Mouse (Mus musculus) myocyte (in vitro differentiated cells): ENCODE data around the gene Parvb. TPM values are rescaled to one million over a fixed set of nuclear protein-coding genes. Genes with fewer than 3 reads are reported as not detected.

Source experiments
- H3K27me3 ChIP-seq: one replicate; pipeline ENCODE4 v1.6.1; 2011; ENCODE audit not compliant: control insufficient read depth, insufficient read depth, insufficient read length
- H3K36me3 ChIP-seq: one replicate; pipeline ENCODE4 v1.6.1; 2011; ENCODE audit not compliant: control insufficient read depth, insufficient read depth
- H3K4me2 ChIP-seq: one replicate; pipeline ENCODE4 v1.6.1; 2011; ENCODE audit warnings: low read depth, control low read depth
- H3K4me3 ChIP-seq: one replicate; pipeline ENCODE4 v1.5.1; 2011; ENCODE audit warnings: mild to moderate bottlenecking, control low read depth, moderate library complexity
- H3K79me2 ChIP-seq: one replicate; pipeline ENCODE4 v1.6.1; 2011; ENCODE audit not compliant: control insufficient read depth, insufficient read depth
- H3ac ChIP-seq: one replicate; pipeline ENCODE4 v1.6.1; 2011; ENCODE audit not compliant: control insufficient read depth, insufficient read length
- CEBPB ChIP-seq: IDR thresholded peaks from 2 replicates; pipeline ENCODE4 v1.6.1; 2011; ENCODE audit warnings: mild to moderate bottlenecking, moderate library complexity; ENCODE audit not compliant: poor library complexity, insufficient read depth, severe bottlenecking
- E2F4 ChIP-seq: IDR thresholded peaks from one replicate; pipeline ENCODE4 v1.6.1; 2011; ENCODE audit warnings: mild to moderate bottlenecking, control low read depth, moderate library complexity; ENCODE audit not compliant: insufficient read depth
- MAX ChIP-seq: IDR thresholded peaks from one replicate; pipeline ENCODE4 v1.6.1; 2011; ENCODE audit warnings: low read depth, mild to moderate bottlenecking, control low read depth
- MYOD1 ChIP-seq, 3 experiments: IDR thresholded peaks; one replicate each; pipeline ENCODE4 v1.6.1; 2011; ENCODE audit warnings: control low read depth in 2 of 3, low read depth in 2 of 3, mild to moderate bottlenecking in 2 of 3, moderate library complexity in 1 of 3; ENCODE audit not compliant: insufficient read length in 2 of 3, control insufficient read depth in 1 of 3
- MYOG ChIP-seq, 3 experiments: IDR thresholded peaks; one replicate each; pipeline ENCODE4 v1.6.1; 2011; ENCODE audit warnings: control low read depth in 2 of 3, low read depth in 2 of 3, mild to moderate bottlenecking in 2 of 3; ENCODE audit not compliant: insufficient read length in 2 of 3, control insufficient read depth in 1 of 3, insufficient read depth in 1 of 3
- POLR2A ChIP-seq: IDR thresholded peaks from one replicate; pipeline ENCODE4 v1.6.1; 2011; ENCODE audit warnings: low read depth, mild to moderate bottlenecking, control low read depth, moderate library complexity; ENCODE audit not compliant: insufficient read length
- POLR2AphosphoS2 ChIP-seq: IDR thresholded peaks from one replicate; pipeline ENCODE4 v1.6.1; 2011; ENCODE audit warnings: low read depth, control low read depth; ENCODE audit not compliant: insufficient read length
- REST ChIP-seq: IDR thresholded peaks from one replicate; pipeline ENCODE4 v1.6.1; 2011; ENCODE audit warnings: mild to moderate bottlenecking, control low read depth, moderate library complexity; ENCODE audit not compliant: insufficient read depth, insufficient read length
- SRF ChIP-seq: IDR thresholded peaks from one replicate; pipeline ENCODE4 v1.6.1; 2011; ENCODE audit warnings: low read depth; ENCODE audit not compliant: control insufficient read depth, insufficient read length
- TCF12 ChIP-seq: IDR thresholded peaks from one replicate; pipeline ENCODE4 v1.6.1; 2011; ENCODE audit warnings: mild to moderate bottlenecking, control low read depth; ENCODE audit not compliant: poor library complexity, insufficient read depth, severe bottlenecking
- TCF3 ChIP-seq: IDR thresholded peaks from one replicate; pipeline ENCODE4 v1.6.1; 2011; ENCODE audit warnings: low read depth, control low read depth; ENCODE audit not compliant: insufficient read length
- USF1 ChIP-seq: IDR thresholded peaks from one replicate; pipeline ENCODE4 v1.6.1; 2011; ENCODE audit warnings: low read depth, mild to moderate bottlenecking, control low read depth, moderate library complexity
- polyA plus RNA-seq: library from polyadenylated mRNA; unstranded; fragments of >200 nt; fragmentation: generic; extraction: Trizol; gene quantifications from one replicate; pipeline ENCODE4 v1.2.1, GENCODE M21; 2012; ENCODE audit warnings: missing spikeins

Parvb gene
- polyA plus RNA-seq, 1 experiment: 86.2 TPM

DNA sequence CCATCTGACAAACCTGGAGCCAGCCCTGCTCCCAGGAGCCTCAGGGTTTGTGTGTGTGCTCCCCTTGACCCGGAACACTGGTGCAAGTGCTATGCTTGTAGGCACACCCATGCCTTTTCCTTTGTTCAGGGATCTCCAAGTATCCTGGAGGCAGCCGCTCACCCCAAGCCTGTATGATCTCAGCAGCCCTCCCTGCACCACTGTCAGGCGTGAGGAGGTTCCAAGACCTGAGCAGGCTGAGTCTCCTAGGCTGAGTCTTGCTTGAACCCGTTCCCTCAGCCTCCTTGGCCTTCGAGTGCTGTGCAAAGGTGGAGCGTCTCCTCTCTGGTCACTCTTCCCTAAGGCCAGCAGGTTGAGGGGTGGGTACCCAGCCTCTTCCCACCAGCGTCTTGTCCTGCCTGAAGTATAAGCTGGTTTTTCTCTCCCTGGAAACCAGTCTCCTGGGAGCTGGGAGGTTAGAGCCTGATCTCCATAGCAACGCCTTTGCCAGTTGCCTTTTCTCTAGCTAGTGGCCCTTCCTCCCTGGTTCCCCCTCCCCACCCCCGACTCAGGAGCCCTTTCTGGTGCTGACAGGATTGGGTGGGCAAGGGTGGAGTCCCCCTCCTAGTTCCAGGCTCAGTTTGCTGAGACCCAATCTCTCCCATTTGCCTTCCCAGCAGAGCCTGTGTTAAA is 68.0 kb downstream of the Parvb start:
- Histone ChIP-seq H3K4me2 (no peak overlapping the region), H3K79me2 (no peaks in the 10 kb centered on the region), H3K4me3 (no peak overlapping the region), H3K27me3 (no peaks in the 10 kb centered on the region), H3ac (no peak overlapping the region), H3K36me3 (peaks cover 16% of the 10 kb centered on the region)
- TF ChIP-seq E2F4 (no peak), CEBPB (no peak)

DNA sequence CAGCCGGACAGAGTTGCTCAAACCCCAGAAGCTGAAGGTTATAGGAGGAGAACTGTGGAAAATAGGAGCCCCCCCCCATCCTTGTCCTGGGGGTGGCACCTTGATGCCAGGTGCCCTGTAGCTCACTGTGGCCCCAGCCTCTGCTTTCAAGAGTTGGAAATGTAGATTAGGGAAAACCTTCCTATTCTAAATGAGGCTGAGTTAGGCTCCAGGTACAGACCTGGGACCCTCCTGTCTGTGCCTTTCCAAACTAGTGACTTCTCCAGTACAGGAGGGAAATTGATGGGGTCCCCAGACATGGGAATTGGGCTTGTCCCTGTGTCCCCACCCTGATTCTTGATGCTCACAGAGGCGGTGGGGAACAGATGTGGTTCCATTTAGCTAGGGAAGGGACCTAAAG is 68.7 kb downstream of the Parvb start:
- no peak overlapping the region for H3K4me2 ChIP-seq
- no peak overlapping the region for H3ac ChIP-seq
- no peak overlapping the region for H3K4me3 ChIP-seq
- H3K79me2 ChIP-seq: no peaks in the 10 kb centered on the region
- H3K27me3 ChIP-seq: no peaks in the 10 kb centered on the region
- no peak for TF ChIP-seq TCF3
- no peak for TF ChIP-seq SRF
- TF ChIP-seq E2F4: no peak
- TF ChIP-seq USF1: no peak
- TF ChIP-seq MAX: no peak
- no peak for TF ChIP-seq MYOD1 (IDR thresholded peaks at IDR 0.05; ENCODE audit: control insufficient read depth in 1 of 3, insufficient read length in 2 of 3, low read depth in 2 of 3)
- TF ChIP-seq POLR2A: no peak
- TF ChIP-seq REST: no peak
- TF ChIP-seq MYOG (IDR thresholded peaks at IDR 0.05; ENCODE audit: control insufficient read depth in 1 of 3, insufficient read depth in 1 of 3, insufficient read length in 2 of 3, low read depth in 2 of 3): no peak
- TF ChIP-seq TCF12: no peak
- no peak for TF ChIP-seq CEBPB
- no peak for TF ChIP-seq POLR2AphosphoS2
- H3K36me3 ChIP-seq: peaks cover 23% of the 10 kb centered on the region

DNA sequence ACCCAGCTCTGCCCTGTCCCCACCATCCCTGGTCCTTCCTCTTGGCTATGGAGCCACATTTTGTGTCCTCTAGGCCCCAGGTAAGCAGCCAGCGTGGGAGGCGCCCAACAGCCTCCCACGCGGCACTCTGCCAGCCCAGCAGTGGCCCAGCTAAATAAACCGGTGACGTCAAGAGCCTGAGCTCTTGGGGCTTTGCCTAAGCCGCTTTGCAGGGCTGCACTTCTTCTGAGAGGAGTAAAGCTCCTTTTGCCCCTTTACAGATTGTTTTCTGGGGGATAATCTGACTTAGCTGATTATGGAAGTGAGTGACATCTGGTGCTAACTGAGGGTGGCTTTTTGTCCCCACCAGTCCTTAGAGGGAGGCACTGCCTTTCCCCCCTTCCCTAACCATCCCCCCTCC is 69.2 kb downstream of the Parvb start:
- Histone ChIP-seq H3K4me3 (no peak overlapping the region), H3K4me2 (no peak overlapping the region), H3K79me2 (no peaks in the 10 kb centered on the region), H3ac (no peak overlapping the region), H3K27me3 (no peaks in the 10 kb centered on the region), H3K36me3 (peaks cover 20% of the 10 kb centered on the region)
- no peak for TF ChIP-seq MYOG (IDR thresholded peaks at IDR 0.05; ENCODE audit: control insufficient read depth in 1 of 3, insufficient read depth in 1 of 3, insufficient read length in 2 of 3, low read depth in 2 of 3)
- TF ChIP-seq POLR2A: no peak
- no peak for TF ChIP-seq MYOD1 (IDR thresholded peaks at IDR 0.05; ENCODE audit: control insufficient read depth in 1 of 3, insufficient read length in 2 of 3, low read depth in 2 of 3)
- no peak for TF ChIP-seq TCF3
- TF ChIP-seq USF1: no peak

DNA sequence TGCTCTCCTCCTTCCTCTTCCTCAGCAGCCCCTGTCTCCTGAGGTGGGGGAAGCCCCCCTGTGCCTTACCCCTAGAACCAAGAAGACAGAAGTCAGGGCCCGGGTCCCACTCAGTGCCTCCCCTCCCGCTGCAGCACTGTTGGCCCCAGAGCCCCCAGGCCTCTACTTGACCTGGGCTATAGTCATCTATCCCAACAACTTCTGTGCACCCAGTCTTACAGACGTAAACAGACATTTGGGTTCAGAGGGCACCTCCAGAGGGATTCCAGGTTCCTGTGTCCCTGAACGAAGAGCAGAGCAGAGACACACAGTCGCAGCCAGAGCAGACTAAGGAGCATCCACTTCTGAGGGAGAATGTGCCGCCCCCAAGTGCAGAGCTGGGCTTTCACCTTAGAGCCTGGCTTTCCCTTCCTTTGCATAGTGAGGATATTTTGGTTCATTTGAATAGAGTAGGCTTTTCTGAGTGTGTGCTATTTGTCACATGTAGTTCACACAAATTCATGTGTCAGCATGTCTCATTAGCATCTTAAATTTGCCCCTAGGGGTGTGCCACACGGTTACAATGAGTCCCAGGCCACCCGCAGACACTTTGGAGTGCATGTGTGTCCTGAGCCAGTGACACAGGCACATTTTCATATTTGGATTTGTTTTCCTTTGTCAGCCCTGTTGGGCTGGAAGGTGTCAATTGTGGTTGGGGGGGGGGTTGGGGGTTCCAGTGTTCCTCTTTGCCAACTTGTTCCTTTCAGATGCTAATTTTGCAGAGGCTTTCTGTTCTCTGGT is 70.0 kb downstream of the Parvb start:
- no peak for TF ChIP-seq POLR2AphosphoS2
- no peak for TF ChIP-seq TCF12
- no peak for TF ChIP-seq CEBPB
- no peak for TF ChIP-seq REST
- no peak for TF ChIP-seq MYOD1 (IDR thresholded peaks at IDR 0.05; ENCODE audit: control insufficient read depth in 1 of 3, insufficient read length in 2 of 3, low read depth in 2 of 3)
- TF ChIP-seq TCF3: no peak
- no peak for TF ChIP-seq MAX
- no peak for TF ChIP-seq POLR2A
- no peak for TF ChIP-seq E2F4
- no peak for TF ChIP-seq SRF
- TF ChIP-seq USF1: no peak
- no peak for TF ChIP-seq MYOG (IDR thresholded peaks at IDR 0.05; ENCODE audit: control insufficient read depth in 1 of 3, insufficient read depth in 1 of 3, insufficient read length in 2 of 3, low read depth in 2 of 3)
- H3K4me2 ChIP-seq: no peak overlapping the region
- H3K79me2 ChIP-seq: no peaks in the 10 kb centered on the region
- no peak overlapping the region for H3ac ChIP-seq
- H3K27me3 ChIP-seq: no peaks in the 10 kb centered on the region
- peaks cover 17% of the 10 kb centered on the region for H3K36me3 ChIP-seq
- H3K4me3 ChIP-seq: no peak overlapping the region

DNA sequence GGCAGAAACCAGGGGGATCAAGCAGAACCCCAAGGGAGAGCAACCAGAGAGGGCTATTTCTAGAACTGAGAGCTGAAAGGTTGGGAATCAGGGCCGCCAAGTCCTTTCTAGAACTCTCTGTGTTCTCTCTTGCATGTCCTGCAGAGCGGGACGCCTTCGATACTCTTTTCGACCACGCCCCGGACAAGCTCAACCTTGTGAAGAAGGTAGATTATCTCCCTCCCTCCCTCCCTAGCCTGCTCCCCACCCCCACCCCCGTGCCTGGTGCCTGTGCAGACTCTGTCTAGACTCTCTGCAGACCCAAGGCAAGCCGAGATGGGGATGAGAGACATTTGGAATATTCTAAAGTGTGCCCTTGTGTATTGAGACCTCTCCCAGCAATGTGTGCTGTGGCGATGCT is 71.4 kb downstream of the Parvb start:
- peaks cover 17% of the 10 kb centered on the region for H3K36me3 ChIP-seq
- no peak overlapping the region for H3K4me2 ChIP-seq
- H3ac ChIP-seq: no peak overlapping the region
- H3K79me2 ChIP-seq: no peaks in the 10 kb centered on the region
- H3K4me3 ChIP-seq: no peak overlapping the region
- TF ChIP-seq MYOD1 (IDR thresholded peaks at IDR 0.05; ENCODE audit: control insufficient read depth in 1 of 3, insufficient read length in 2 of 3, low read depth in 2 of 3) (no peak), POLR2AphosphoS2 (no peak), POLR2A (no peak), TCF12 (no peak), TCF3 (no peak), CEBPB (no peak), SRF (no peak), USF1 (no peak), MAX (no peak), E2F4 (no peak), MYOG (IDR thresholded peaks at IDR 0.05; ENCODE audit: control insufficient read depth in 1 of 3, insufficient read depth in 1 of 3, insufficient read length in 2 of 3, low read depth in 2 of 3) (no peak), REST (no peak)
- no peaks in the 10 kb centered on the region for H3K27me3 ChIP-seq
